Mouse (Mus musculus) liver, embryonic 12.5 days (tissue): ENCODE data around the gene Nedd9. TPM values are rescaled to one million over a fixed set of nuclear protein-coding genes. Genes with fewer than 3 reads are reported as not detected.

Experiments used
- ATAC-seq: fragments of 200-750 bp; cut with Nextera tagmentation; 2 replicates; pipeline ENCODE4 v1.8.0; 2017; ENCODE audit warnings: moderate number of reproducible peaks, mild to moderate bottlenecking, moderate library complexity
- H3K27ac ChIP-seq: fragments of 300-500 bp; sonication (generic); 2 replicates; pipeline ENCODE4 v1.5.1; 2016; ENCODE audit warnings: mild to moderate bottlenecking
- H3K27me3 ChIP-seq: fragments of 300-500 bp; sonication (generic); replicated peaks from 2 replicates; pipeline ENCODE4 v1.6.1; 2016; ENCODE audit warnings: mild to moderate bottlenecking, moderate library complexity
- H3K36me3 ChIP-seq: fragments of 300-500 bp; sonication (generic); 2 replicates; pipeline ENCODE4 v1.6.1; 2016; ENCODE audit warnings: mild to moderate bottlenecking, moderate library complexity
- H3K4me1 ChIP-seq: fragments of 300-500 bp; sonication (generic); 2 replicates; pipeline ENCODE4 v1.6.1; 2016
- H3K4me2 ChIP-seq: fragments of 300-500 bp; sonication (generic); 2 replicates; pipeline ENCODE4 v1.6.1; 2016; ENCODE audit warnings: mild to moderate bottlenecking, moderate library complexity
- H3K4me3 ChIP-seq: fragments of 300-500 bp; sonication (generic); 2 replicates; pipeline ENCODE4 v1.5.1; 2016; ENCODE audit warnings: mild to moderate bottlenecking, moderate library complexity
- H3K9ac ChIP-seq: fragments of 300-500 bp; sonication (generic); 2 replicates; pipeline ENCODE4 v1.6.1; 2016; ENCODE audit warnings: mild to moderate bottlenecking, moderate library complexity
- H3K9me3 ChIP-seq: fragments of 300-500 bp; sonication (generic); replicated peaks from 2 replicates; pipeline ENCODE4 v1.6.1; 2016; ENCODE audit warnings: mild to moderate bottlenecking, moderate library complexity
- WGBS: fragments of 180-500 bp; shearing (Covaris S2); methylation state at CpG from one replicate; pipeline ENCODE4 v1.1.7; 2016; ENCODE audit not compliant: insufficient replicate concordance; 5-methylcytosine and 5-hydroxymethylcytosine counted together
- polyA plus RNA-seq: library from polyadenylated mRNA; unstranded; fragments of >200 nt; fragmentation: Nextera tagmentation; extraction: Ambion mirVana; gene quantifications from 2 replicates; pipeline ENCODE4 v1.2.1, GENCODE M21; 2016

Nedd9 gene
- polyA plus RNA-seq, 1 experiment from 2014 or later: 2.5 TPM

GRCm38 (mm10) chr13:41358480-41359180 lies 128.5 kb downstream of the Nedd9 start:
- Histone ChIP-seq H3K27me3 (peaks cover 48% of the 10 kb centered on the region), H3K9me3 (no peaks in the 10 kb centered on the region), H3K27ac (peak overlapping the region; percentile 54; the same call in 1 of the 2 replicates), H3K36me3 (no peaks in the 10 kb centered on the region), H3K9ac (peak overlapping the region; percentile 59), H3K4me1 (peaks cover 18% of the 10 kb centered on the region), H3K4me2 (peak overlapping the region; percentile 79), H3K4me3 (peak overlapping the region; percentile 58)
- ATAC-seq: peak; percentile 99
- WGBS: under 1% methylated on average over 42 of the region's 42 CpGs

DNA sequence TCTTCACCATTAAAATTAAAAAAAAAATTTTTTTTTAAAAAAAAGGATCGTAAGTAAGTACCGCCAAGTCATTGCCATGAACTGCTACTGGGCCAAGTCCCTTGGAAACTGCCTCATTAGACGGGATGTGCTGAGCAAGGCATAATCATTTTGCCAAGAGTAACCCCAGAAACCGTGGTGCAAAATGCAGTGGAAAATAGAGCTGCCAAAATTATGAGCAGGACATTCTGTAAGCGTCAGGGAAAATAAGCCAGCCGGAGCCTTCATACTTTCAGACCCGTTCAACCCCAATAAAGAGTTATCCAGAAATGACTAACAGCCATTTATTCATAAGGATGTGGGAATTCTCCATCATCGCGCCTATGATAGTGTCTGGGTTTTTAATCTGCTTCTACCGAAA lies 129.2 kb downstream of the Nedd9 start:
- H3K9me3 ChIP-seq: no peaks in the 10 kb centered on the region
- peaks cover 48% of the 10 kb centered on the region for H3K27me3 ChIP-seq
- no peak for ATAC-seq
- H3K36me3 ChIP-seq: no peaks in the 10 kb centered on the region
- H3K4me1 ChIP-seq: peaks cover 18% of the 10 kb centered on the region
- WGBS: 28% methylated on average over 10 of the region's 10 CpGs
- peak overlapping the region; percentile 58 for H3K4me3 ChIP-seq
- H3K9ac ChIP-seq: peak overlapping the region; percentile 59
- peak overlapping the region; percentile 79 for H3K4me2 ChIP-seq
- H3K27ac ChIP-seq: no peak overlapping the region

DNA sequence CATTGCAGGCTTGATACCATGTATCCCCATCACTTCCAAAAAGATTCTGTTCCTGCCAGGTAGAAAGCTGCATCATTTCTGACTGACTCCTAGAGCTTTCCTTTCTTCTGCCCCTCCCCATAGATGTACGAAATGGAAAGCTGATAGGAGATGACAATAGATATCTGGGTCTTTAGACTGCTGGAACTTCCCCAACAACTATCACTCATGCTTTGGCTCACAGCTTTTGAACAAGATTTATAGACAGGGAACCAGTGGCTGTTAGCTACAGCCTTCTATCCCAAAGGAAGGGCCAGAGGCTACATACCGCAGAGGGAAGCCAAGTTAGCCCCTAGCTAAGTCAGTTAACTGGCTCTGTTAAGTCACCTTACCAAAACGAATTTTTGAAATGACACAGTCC lies 129.6 kb downstream of the Nedd9 start:
- no peak for ATAC-seq
- H3K4me1 ChIP-seq: peaks cover 18% of the 10 kb centered on the region
- H3K9ac ChIP-seq: no peak overlapping the region

GRCm38 (mm10) chr13:41357161-41357560 lies 130.0 kb downstream of the Nedd9 start:
- H3K9ac ChIP-seq: no peak overlapping the region
- no peak overlapping the region for H3K4me3 ChIP-seq
- H3K36me3 ChIP-seq: no peaks in the 10 kb centered on the region
- H3K9me3 ChIP-seq: no peaks in the 10 kb centered on the region
- WGBS: 74% methylated on average over 4 of the region's 4 CpGs
- peaks cover 48% of the 10 kb centered on the region for H3K27me3 ChIP-seq
- H3K4me2 ChIP-seq: no peak overlapping the region
- no peak for ATAC-seq
- H3K4me1 ChIP-seq: peaks cover 18% of the 10 kb centered on the region
- H3K27ac ChIP-seq: no peak overlapping the region

More for the DNA sequence above, 129.6 kb downstream of the Nedd9 start:
- Histone ChIP-seq H3K36me3 (no peaks in the 10 kb centered on the region), H3K4me3 (no peak overlapping the region), H3K9me3 (no peaks in the 10 kb centered on the region), H3K27me3 (peaks cover 48% of the 10 kb centered on the region), H3K27ac (no peak overlapping the region), H3K4me2 (peak overlapping the region; percentile 79; the same call in 1 of the 2 replicates)
- 44% methylated on average over 3 of the region's 3 CpGs for WGBS

DNA sequence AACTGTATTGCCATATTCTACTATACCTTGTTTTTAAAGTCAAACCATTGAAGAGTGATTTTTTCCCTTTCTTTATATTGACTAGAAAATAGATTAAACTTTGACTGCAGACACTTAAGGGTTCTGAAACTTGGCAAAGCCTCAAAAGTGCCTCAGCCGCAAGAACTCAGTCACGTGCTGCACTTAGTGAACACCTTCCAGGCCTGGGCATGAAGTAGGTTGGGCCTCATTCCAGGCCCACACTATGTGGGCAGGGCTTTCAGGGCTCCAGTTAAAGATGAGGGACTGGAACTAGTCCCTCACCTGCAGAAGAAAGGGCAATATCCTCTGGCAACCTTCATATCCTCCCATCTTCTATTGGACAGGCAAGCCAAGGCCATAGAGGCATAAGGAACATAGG lies 131.6 kb downstream of the Nedd9 start:
- ATAC-seq: no peak
- 64% methylated on average over 2 of the region's 2 CpGs for WGBS
- H3K36me3 ChIP-seq: no peaks in the 10 kb centered on the region
- H3K27ac ChIP-seq: no peak overlapping the region
- peaks cover 18% of the 10 kb centered on the region for H3K4me1 ChIP-seq
- no peak overlapping the region for H3K4me3 ChIP-seq
- no peak overlapping the region for H3K4me2 ChIP-seq
- no peak overlapping the region for H3K9ac ChIP-seq
- peaks cover 36% of the 10 kb centered on the region for H3K27me3 ChIP-seq
- H3K9me3 ChIP-seq: no peaks in the 10 kb centered on the region

GRCm38 (mm10) chr13:41354591-41354990 lies 132.6 kb downstream of the Nedd9 start:
- 66% methylated on average over 6 of the region's 6 CpGs for WGBS
- Histone ChIP-seq H3K36me3 (no peaks in the 10 kb centered on the region), H3K27ac (no peak overlapping the region), H3K9ac (no peak overlapping the region), H3K4me2 (no peak overlapping the region), H3K4me1 (peaks cover 17% of the 10 kb centered on the region), H3K27me3 (peaks cover 27% of the 10 kb centered on the region), H3K4me3 (no peak overlapping the region), H3K9me3 (no peaks in the 10 kb centered on the region)
- no peak for ATAC-seq

DNA sequence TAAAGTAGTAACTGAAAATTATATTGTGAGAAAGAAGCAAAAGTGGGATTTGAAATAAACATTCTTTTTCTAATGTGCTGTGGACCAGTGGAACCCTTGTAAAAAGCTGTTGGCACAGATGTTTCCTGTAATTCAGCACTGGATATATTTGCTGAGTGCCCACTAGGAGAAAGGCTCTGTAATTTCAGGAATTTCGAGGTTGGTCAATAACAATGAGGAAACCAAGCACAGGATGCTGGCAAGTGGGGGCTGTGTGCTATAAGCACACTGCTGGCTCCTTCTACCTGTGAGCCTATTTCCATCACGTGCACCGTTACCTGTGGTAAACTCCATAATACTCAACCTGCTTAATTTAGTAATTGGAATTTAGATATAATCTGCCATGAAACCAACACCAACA lies 133.5 kb downstream of the Nedd9 start:
- Histone ChIP-seq H3K9me3 (no peaks in the 10 kb centered on the region), H3K4me2 (no peak overlapping the region), H3K27ac (no peak overlapping the region), H3K4me3 (no peak overlapping the region), H3K36me3 (no peaks in the 10 kb centered on the region), H3K9ac (no peak overlapping the region), H3K27me3 (peaks cover 21% of the 10 kb centered on the region), H3K4me1 (peaks cover 12% of the 10 kb centered on the region)
- ATAC-seq: no peak
- WGBS: 46% methylated on average over 3 of the region's 3 CpGs

GRCm38 (mm10) chr13:41352352-41352751 lies 134.8 kb downstream of the Nedd9 start:
- Histone ChIP-seq H3K4me2 (no peak overlapping the region), H3K27ac (no peak overlapping the region), H3K36me3 (no peaks in the 10 kb centered on the region), H3K4me1 (no peaks in the 10 kb centered on the region), H3K4me3 (no peak overlapping the region), H3K27me3 (peaks cover 8% of the 10 kb centered on the region; the same call in 1 of the 2 replicates), H3K9me3 (no peaks in the 10 kb centered on the region), H3K9ac (no peak overlapping the region)
- WGBS: 55% methylated on average over 5 of the region's 5 CpGs
- ATAC-seq: no peak

DNA sequence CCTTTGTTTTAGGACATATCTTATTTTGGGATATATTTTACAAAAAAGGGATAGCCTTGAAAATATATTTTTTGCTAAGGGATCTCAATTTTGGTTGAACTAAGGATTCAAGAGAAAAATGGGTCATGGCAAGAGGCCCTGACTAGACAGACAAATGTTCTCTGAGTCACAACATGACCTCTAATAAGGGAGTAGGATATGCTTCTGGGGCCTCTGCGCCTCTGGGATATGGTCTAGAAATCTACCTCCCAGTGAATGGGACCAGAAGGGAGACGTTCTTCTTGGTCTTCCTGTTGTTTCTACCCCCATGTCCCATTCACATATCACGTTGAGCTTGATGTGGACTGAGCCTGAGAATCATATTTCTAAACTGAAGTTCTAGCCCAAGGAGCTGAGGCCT lies 136.6 kb downstream of the Nedd9 start:
- Histone ChIP-seq H3K9me3 (no peaks in the 10 kb centered on the region), H3K4me1 (peaks cover 5% of the 10 kb centered on the region; the same call in 1 of the 2 replicates), H3K4me2 (no peak overlapping the region), H3K36me3 (no peaks in the 10 kb centered on the region), H3K27ac (no peak overlapping the region), H3K4me3 (no peak overlapping the region), H3K27me3 (no peaks in the 10 kb centered on the region; the same call in 1 of the 2 replicates), H3K9ac (no peak overlapping the region)
- WGBS: 64% methylated on average over 3 of the region's 3 CpGs
- ATAC-seq: no peak

DNA sequence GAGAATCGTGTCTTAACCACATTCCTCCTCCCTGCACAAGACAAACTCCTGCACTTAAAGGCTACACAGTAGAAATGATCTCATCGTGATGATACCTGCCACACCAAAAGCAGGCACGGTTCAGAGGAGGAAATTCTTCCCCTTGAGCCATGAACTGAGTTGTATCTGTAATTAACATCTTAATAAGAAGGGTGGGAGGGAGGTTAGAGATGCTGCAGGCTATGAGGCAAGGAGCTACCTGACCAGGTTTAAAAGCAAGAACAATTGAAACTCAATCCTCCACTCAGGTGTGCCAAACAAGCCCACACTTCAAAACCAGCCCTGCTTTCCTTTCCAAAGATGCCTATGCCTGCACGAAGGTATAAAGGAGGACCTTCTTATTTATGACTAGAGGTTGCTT lies 137.4 kb downstream of the Nedd9 start:
- H3K9me3 ChIP-seq: no peaks in the 10 kb centered on the region
- H3K4me3 ChIP-seq: no peak overlapping the region
- H3K27me3 ChIP-seq: no peaks in the 10 kb centered on the region; the same call in 1 of the 2 replicates
- H3K9ac ChIP-seq: no peak overlapping the region
- peaks cover 7% of the 10 kb centered on the region; the same call in 1 of the 2 replicates for H3K4me1 ChIP-seq
- 52% methylated on average over 4 of the region's 4 CpGs for WGBS
- H3K36me3 ChIP-seq: no peaks in the 10 kb centered on the region
- no peak overlapping the region for H3K4me2 ChIP-seq
- H3K27ac ChIP-seq: no peak overlapping the region
- ATAC-seq: no peak

DNA sequence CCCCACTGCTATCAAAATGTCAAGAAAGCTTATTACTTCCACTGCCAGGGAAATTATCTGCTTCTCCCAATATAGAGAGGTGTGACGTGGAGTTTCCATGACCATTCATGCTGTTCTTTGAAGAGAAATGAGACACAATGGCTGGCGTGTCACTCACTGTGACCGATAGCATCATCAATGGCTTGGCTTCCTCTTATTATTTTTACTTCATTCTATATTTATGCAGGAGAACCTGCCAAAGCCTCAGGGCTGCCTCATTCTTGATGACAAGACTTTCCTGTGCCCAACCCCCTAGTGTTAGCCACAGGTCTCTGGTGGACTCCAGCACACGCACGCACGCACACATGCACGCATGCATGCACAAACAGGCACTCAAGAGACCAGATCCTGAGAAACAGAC lies 141.4 kb downstream of the Nedd9 start:
- Histone ChIP-seq H3K27ac (no peak overlapping the region), H3K36me3 (no peaks in the 10 kb centered on the region), H3K27me3 (no peaks in the 10 kb centered on the region; the same call in 1 of the 2 replicates), H3K4me1 (peaks cover 16% of the 10 kb centered on the region; the same call in 1 of the 2 replicates), H3K4me2 (no peak overlapping the region), H3K4me3 (no peak overlapping the region), H3K9ac (no peak overlapping the region), H3K9me3 (no peaks in the 10 kb centered on the region)
- no peak for ATAC-seq
- WGBS: 66% methylated on average over 7 of the region's 7 CpGs

- Histone ChIP-seq H3K9ac (no peak overlapping the region), H3K4me1 (peaks cover 16% of the 10 kb centered on the region; the same call in 1 of the 2 replicates), H3K27me3 (no peaks in the 10 kb centered on the region; the same call in 1 of the 2 replicates), H3K9me3 (no peaks in the 10 kb centered on the region), H3K27ac (no peak overlapping the region), H3K4me3 (no peak overlapping the region), H3K36me3 (no peaks in the 10 kb centered on the region), H3K4me2 (no peak overlapping the region)
- ATAC-seq: no peak
- WGBS: 41% methylated on average over 6 of the region's 6 CpGs
Observed at GRCm38 (mm10) chr13:41345306-41345705, 141.9 kb downstream of the Nedd9 start.
